Mouse (Mus musculus) mesoderm, embryonic 11.5 days (tissue): Measurements from ENCODE around the gene Dnah17.

Source experiments
- DNase-seq: peaks from one replicate; pipeline ENCODE4 v3.0.0-alpha.2; 2012; ENCODE audit warnings: low read depth, low spot score

The Dnah17 gene

DNA sequence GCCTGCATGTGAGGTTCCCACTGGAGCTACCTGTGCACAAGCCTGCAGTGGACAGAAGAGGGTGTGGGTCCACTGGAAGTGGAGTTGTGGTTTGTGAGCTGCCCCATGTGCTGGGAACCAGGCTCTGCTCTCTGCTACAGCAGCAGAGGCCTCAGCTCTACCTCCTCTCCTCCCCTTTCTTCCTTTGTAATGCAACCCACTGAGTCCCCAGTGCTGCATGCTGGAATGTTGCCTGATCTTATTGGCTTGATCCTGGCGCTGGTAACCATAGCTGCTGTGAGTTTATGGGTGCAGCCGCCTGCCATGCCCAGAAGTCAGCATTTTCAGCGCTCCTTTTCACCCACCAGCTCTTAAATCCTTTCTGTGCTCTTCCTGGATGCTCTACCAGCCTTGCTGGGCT, 134.4 kb downstream of the Dnah17 start:
- no peak for DNase-seq

GRCm38 (mm10) chr11:117995661-117996060, 134.8 kb downstream of the Dnah17 start:
- DNase-seq = no peak

DNA sequence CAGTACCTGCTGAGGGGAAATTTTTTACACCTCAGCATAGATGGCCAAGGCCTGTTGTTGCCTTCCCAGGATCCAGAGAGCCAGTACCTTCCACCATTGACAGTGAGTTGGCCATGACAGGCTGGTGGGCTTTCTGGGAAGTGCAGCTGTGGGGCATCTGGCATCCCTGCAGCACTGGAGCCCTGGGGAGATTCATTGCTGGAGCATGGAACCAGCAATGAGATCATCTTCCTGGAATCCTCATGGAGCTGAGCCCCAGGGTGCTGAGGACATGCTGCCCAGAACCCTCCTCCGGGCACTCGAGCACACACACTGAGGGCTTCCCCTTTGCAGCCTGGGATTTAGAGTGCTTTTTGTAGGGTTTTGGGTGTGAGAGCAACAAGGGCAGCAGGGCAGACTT, 135.2 kb downstream of the Dnah17 start:
- DNase-seq = no peak

- DNase-seq = no peak
These were observed 136.0 kb downstream of the Dnah17 start for GRCm38 (mm10) chr11:117994250-117995057.

- no peak for DNase-seq
These were observed 137.0 kb downstream of the Dnah17 start for GRCm38 (mm10) chr11:117993190-117994175.

GRCm38 (mm10) chr11:117991502-117992470, 138.6 kb downstream of the Dnah17 start:
- DNase-seq = no peak

DNA sequence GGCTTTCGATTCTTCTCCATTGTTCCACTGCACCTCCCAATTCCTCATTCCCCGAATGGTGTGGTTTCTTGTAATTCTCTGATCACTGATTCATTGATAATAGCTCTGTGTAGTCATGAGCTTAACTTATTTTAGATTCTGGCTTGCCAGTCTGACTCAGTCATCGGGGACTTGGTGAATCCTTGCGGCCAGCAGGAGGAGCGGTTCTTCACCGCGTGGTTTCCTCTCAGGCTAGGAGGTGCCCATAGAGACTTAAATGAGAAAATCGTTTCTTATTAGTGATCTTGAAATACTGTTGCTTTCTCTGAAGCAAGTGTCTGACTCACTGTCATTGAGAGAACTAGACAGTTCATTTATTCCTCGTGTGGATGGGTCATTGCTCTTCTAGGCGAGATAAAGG, 140.5 kb downstream of the Dnah17 start:
- no peak for DNase-seq

DNA sequence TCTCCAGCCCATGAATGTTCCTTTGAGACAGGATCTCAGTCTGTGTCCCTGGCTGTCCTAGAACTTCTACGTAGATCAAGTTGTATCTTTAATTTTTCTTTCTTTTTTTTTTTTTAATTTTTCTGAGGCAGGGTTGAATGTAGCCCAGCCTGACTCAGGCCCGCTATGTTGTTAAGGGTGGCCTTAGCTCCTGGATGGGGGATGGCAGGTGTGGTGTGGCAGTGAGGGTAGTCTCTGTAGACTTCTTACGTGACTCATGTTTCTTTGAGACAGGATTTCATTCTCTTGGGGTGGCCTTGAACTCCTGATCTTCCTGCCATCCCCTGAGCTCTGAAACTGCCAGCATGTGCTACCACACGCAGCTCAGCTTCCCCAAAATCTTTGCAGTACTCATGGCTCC, 141.2 kb downstream of the Dnah17 start:
- no peak for DNase-seq

DNA sequence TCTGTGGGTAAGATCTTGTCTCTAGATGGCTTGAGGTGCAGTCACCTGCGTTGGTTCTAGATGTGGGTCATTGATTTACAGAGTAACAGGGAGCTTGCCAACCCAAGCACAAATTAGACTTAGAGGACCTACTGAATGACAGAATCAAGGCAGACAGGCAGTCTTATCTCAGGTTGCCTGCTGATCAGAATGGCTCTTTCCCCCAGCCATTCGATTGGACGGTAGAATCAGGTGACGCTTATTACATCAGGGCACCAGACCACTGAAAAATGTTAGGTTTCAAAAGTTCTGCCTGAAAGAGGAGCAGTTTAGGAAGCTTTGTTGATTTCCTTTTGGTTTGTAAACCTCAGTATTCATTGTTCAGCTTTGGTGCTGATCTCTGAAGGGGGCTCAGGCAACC, 142.5 kb downstream of the Dnah17 start:
- DNase-seq = no peak

- no peak for DNase-seq
These were observed 143.4 kb downstream of the Dnah17 start for GRCm38 (mm10) chr11:117987032-117987451.

DNA sequence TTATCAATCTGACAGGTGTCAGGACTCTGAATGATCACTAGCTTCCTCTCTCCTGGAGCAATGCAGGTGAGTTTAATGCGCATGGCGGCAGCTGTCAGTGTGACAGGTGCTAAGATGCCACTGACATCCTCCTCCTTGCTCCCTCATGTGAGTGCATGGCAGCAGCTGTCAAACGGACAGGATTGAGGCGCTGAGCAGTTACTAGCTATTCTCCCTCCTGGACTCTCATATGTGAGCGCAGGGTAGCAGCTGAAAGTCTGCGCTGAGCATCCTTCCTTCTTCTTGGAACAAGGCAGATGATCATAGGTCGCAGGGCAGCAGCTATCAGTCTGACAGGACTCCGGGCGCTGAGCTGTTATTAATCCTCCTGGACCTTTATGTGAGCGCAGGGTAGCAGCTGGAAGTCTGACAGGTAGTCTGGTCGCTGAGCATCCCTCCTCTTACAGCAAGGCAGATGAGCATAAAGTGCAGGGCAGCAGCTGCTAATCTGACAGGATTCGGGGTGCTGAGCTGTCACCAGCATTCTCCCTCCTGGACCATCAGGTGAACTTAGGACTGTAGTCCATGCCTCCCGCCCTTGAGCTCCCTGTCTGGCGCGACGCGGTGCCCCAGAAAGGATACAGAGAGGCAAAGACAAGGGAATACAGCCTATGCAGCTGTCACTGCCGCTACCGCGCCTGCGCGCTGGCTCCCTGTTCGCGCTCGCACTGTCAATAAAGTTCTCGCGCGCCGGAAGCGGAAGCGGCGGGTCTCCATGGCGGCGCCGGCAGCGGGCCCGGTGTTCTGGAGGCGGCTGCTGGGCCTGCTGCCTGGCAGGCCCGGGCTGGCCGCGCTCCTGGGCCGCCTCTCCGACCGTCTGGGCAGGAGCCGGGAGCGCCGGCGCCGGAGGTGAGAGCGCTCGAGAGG, 144.1 kb downstream of the Dnah17 start, which contains the start of gene Pgs1:
Pgs1 (plus strand) TSS at position 167 of the 906 bp plus-strand sequence.
- peak; percentile 93 for DNase-seq

- DNase-seq = no peak
These were observed 146.7 kb downstream of the Dnah17 start for GRCm38 (mm10) chr11:117983770-117984169.

- DNase-seq = no peak
These were observed 148.0 kb downstream of the Dnah17 start for GRCm38 (mm10) chr11:117982426-117982825.

GRCm38 (mm10) chr11:117979388-117979787, 151.0 kb downstream of the Dnah17 start:
- no peak for DNase-seq

- DNase-seq = peak; percentile 41
These were observed 152.6 kb downstream of the Dnah17 start for GRCm38 (mm10) chr11:117977694-117978360.

DNA sequence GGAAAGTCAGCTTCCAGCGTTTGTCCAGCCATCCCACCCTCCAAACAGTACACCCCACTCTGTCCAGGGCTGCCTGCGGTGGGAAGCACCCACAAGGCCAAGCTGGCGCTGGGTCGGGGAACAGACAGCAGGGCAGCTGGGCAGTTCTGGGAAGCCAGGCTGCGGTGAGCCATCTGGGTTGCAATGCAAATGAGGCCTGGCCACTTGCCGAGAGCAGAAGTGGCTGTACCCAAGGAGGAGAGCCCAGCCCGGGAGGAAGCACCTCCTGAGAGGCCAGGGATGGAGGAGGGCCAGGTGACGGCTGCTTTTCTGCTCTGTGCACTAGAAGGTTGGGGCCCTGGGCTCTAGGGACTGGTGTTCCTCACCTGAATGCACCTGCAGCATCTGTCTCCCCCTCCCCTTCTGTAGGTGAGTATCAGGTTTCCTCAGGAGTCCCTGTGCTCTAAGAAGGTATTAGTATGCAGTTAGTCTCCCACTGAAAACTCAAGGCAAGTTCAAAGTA, 154.3 kb downstream of the Dnah17 start:
- peak; percentile 54 for DNase-seq

DNA sequence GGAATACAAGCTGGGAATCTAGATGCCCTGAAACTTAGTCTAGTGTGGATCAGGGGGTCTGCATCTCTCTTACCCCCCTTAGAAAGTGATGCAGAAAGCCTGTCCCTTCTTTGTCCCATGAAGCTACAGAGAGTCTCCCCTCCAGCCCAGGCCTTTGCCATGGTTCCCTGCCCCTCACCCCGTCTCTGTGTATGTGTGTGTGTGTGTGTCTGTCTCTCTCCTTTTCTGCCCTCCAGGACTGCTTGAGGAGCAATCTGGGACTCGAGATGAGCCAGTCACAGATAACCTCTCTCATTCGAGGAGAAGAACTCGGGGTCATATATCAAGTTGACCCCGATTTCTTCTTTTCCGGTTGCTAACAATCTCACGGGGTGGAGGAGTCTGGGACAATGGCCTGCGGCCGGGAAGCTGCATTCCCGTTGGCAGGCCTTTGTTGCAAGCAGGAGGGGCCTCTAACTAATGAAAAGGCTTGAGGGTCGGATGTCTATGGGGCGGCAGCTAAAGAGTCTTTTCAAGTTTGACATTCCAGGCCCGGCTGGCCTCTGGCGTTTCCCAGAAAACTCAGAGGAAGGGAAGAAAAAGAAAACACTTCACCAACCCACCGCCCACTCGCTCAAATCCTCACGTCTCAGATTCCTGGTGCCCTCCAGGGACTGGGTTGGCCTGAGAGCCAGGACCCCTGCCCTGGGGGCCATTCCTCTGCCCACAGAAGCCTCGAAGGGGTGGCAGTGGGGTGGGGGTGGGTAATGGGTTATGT, 155.0 kb downstream of the Dnah17 start:
- peak; percentile 74 for DNase-seq

DNA sequence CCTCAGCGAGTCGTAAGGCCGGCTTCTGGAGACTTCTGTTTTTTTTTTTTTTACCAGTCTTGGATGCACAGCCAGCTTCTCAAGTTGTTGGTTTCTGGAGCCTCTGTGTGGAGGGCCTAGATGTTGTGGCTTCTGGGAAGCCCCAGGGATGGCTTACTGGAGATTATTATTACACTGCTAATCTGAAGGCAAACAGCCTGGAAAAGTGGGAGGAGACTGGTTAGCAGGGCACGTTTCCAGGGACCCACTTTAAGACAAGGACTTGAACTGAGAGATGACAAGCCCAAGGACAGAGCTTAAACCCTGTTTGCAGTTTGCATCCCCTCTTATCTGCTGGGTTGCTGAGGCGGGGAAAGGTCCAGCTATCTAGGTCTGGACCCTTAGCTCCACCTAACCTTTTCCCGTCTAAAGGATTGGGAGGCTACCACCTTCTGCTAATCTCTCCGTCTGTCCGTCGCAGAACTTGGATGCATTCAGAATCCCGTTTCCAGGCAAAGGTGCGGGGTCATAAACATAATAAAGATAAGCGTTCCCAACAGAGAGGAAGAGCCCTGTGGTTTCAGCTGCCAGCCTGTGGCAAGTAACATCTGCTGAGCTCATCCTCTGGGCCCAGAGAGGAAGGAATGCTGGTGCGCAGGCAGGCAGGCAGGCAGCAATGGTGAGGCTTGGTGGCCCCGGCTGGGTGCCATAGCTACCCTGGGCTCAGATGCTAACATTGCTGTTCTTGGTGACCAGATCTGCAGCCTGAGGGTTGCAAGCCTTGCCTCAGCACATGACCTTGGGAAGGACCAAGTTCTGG, 155.9 kb downstream of the Dnah17 start:
- peak; percentile 39 for DNase-seq
